Mouse (Mus musculus) liver, embryonic 15.5 days (tissue): Measurements from ENCODE around the gene Akap12. TPM values are rescaled to one million over a fixed set of nuclear protein-coding genes. Genes with fewer than 3 reads are reported as not detected.

Source experiments
- ATAC-seq: fragments of 200-750 bp; cut with Nextera tagmentation; 2 replicates; pipeline ENCODE4 v1.8.0; 2017; ENCODE audit warnings: moderate number of reproducible peaks, mild to moderate bottlenecking, moderate library complexity; ENCODE audit not compliant: insufficient read depth
- H3K27ac ChIP-seq: fragments of 300-500 bp; sonication (generic); replicated peaks from 2 replicates; pipeline ENCODE4 v1.5.1; 2015; ENCODE audit warnings: mild to moderate bottlenecking, inconsistent platforms
- H3K27me3 ChIP-seq: fragments of 300-500 bp; sonication (generic); 2 replicates; pipeline ENCODE4 v1.6.1; 2015; ENCODE audit warnings: mild to moderate bottlenecking, inconsistent platforms
- H3K36me3 ChIP-seq: fragments of 300-500 bp; sonication (generic); replicated peaks from 2 replicates; pipeline ENCODE4 v1.6.1; 2015; ENCODE audit warnings: moderate library complexity, mild to moderate bottlenecking, inconsistent platforms
- H3K4me1 ChIP-seq: fragments of 300-500 bp; sonication (generic); replicated peaks from 2 replicates; pipeline ENCODE4 v1.6.1; 2015; ENCODE audit warnings: inconsistent platforms
- H3K4me2 ChIP-seq: fragments of 300-500 bp; sonication (generic); 2 replicates; pipeline ENCODE4 v1.6.1; 2015; ENCODE audit warnings: moderate library complexity, mild to moderate bottlenecking, inconsistent platforms
- H3K4me3 ChIP-seq: fragments of 300-500 bp; sonication (generic); replicated peaks from 2 replicates; pipeline ENCODE4 v1.5.1; 2015; ENCODE audit warnings: mild to moderate bottlenecking, inconsistent platforms
- H3K9ac ChIP-seq: fragments of 300-500 bp; sonication (generic); 2 replicates; pipeline ENCODE4 v1.6.1; 2015; ENCODE audit warnings: moderate library complexity, mild to moderate bottlenecking, inconsistent platforms
- H3K9me3 ChIP-seq: fragments of 300-500 bp; sonication (generic); replicated peaks from 2 replicates; pipeline ENCODE4 v1.6.1; 2016; ENCODE audit warnings: inconsistent platforms
- WGBS: fragments of 180-500 bp; shearing (Covaris S2); methylation state at CpG from one replicate; pipeline ENCODE4 v1.1.7; 2015; ENCODE audit warnings: mixed read lengths; ENCODE audit not compliant: insufficient replicate concordance; 5-methylcytosine and 5-hydroxymethylcytosine counted together
- polyA plus RNA-seq: library from polyadenylated mRNA; unstranded; fragments of >200 nt; fragmentation: Nextera tagmentation; extraction: Ambion mirVana; gene quantifications from 2 replicates; pipeline ENCODE4 v1.2.1, GENCODE M21; 2015

Gene Akap12
- polyA plus RNA-seq, 1 experiment from 2014 or later, result 3.9 TPM

GRCm38 (mm10) chr10:4364618-4365017 lies 98.4 kb downstream of the Akap12 start:
- Histone ChIP-seq H3K9ac (no peak overlapping the region), H3K4me1 (no peaks in the 10 kb centered on the region), H3K36me3 (peaks cover 15% of the 10 kb centered on the region), H3K27ac (no peak overlapping the region), H3K27me3 (no peaks in the 10 kb centered on the region), H3K4me3 (no peak overlapping the region), H3K9me3 (no peaks in the 10 kb centered on the region), H3K4me2 (no peak overlapping the region)
- ATAC-seq, result no peak
- 65% methylated on average over 3 of the region's 3 CpGs for WGBS

GRCm38 (mm10) chr10:4370105-4370504 lies 103.9 kb downstream of the Akap12 start:
- peaks cover 25% of the 10 kb centered on the region for H3K36me3 ChIP-seq
- H3K9ac ChIP-seq, result no peak overlapping the region
- 73% methylated on average over 11 of the region's 11 CpGs for WGBS

DNA sequence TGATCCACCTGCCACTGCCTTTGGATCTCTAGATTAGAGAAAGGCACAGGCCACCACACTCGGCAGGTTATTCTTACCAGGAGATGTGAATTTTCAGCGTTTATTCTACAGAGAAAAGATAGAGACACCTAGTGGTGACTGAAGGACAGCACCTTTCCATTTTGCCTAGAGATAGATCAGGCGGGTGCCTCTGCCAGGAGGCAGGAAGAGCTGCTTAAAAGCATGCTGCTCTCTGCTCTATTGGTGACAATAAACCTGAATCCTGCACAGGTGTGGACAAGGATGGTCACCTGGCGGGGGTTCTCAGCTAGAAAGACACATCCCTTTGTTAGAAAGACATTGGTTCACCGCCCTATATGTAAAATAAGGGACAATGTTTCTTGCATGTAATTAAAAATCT lies 105.8 kb downstream of the Akap12 start:
- no peak overlapping the region for H3K27ac ChIP-seq
- no peak overlapping the region for H3K9ac ChIP-seq
- no peak overlapping the region for H3K4me2 ChIP-seq
- 41% methylated on average over 5 of the region's 5 CpGs for WGBS
- ATAC-seq, result no peak
- H3K4me3 ChIP-seq, result no peak overlapping the region
- H3K4me1 ChIP-seq, result no peaks in the 10 kb centered on the region
- no peaks in the 10 kb centered on the region for H3K27me3 ChIP-seq
- no peaks in the 10 kb centered on the region for H3K9me3 ChIP-seq
- peaks cover 25% of the 10 kb centered on the region for H3K36me3 ChIP-seq

More at GRCm38 (mm10) chr10:4370105-4370504, 103.9 kb downstream of the Akap12 start:
- no peak for ATAC-seq
- H3K27ac ChIP-seq, result no peak overlapping the region
- H3K4me1 ChIP-seq, result no peaks in the 10 kb centered on the region
- H3K4me2 ChIP-seq, result no peak overlapping the region
- H3K9me3 ChIP-seq, result no peaks in the 10 kb centered on the region
- H3K4me3 ChIP-seq, result no peak overlapping the region
- H3K27me3 ChIP-seq, result no peaks in the 10 kb centered on the region

GRCm38 (mm10) chr10:4373558-4373957 lies 107.4 kb downstream of the Akap12 start:
- Histone ChIP-seq H3K4me1 (no peaks in the 10 kb centered on the region), H3K9me3 (no peaks in the 10 kb centered on the region), H3K27ac (no peak overlapping the region), H3K36me3 (peaks cover 16% of the 10 kb centered on the region), H3K9ac (no peak overlapping the region), H3K4me2 (no peak overlapping the region), H3K27me3 (no peaks in the 10 kb centered on the region), H3K4me3 (no peak overlapping the region)
- ATAC-seq, result no peak
- WGBS, result 76% methylated on average over 4 of the region's 4 CpGs

GRCm38 (mm10) chr10:4374239-4374638 lies 108.1 kb downstream of the Akap12 start:
- Histone ChIP-seq H3K9ac (no peak overlapping the region), H3K4me1 (no peaks in the 10 kb centered on the region), H3K36me3 (0 out of 2 replicates have a peak, but pooled peaks cover 10% of the 10 kb centered on the region), H3K27ac (no peak overlapping the region), H3K27me3 (no peaks in the 10 kb centered on the region), H3K9me3 (no peaks in the 10 kb centered on the region), H3K4me2 (no peak overlapping the region), H3K4me3 (no peak overlapping the region)
- no peak for ATAC-seq
- 75% methylated on average over 7 of the region's 7 CpGs for WGBS

DNA sequence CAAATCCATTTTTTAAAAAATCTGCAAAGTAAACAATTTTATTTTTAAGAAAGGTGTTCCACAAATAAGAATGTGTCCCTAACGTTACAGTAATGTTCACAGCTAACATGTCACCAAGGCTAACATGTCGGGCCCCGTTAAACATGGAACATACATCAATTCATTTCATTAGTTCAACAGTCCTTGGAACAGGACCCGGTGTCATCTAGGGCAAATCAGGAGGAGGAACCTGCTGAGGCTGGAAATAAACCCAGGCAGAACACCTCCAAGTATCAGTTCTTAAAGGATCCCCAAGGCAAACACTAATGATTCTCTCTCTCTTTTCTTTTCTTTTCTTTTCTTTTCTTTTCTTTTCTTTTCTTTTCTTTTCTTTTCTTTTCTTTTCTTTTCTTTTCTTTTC lies 108.6 kb downstream of the Akap12 start:
- H3K4me3 ChIP-seq, result no peak overlapping the region
- no peak overlapping the region for H3K9ac ChIP-seq
- WGBS, result 75% methylated on average over 4 of the region's 4 CpGs
- H3K4me1 ChIP-seq, result no peaks in the 10 kb centered on the region
- ATAC-seq, result no peak
- H3K4me2 ChIP-seq, result no peak overlapping the region
- H3K27me3 ChIP-seq, result no peaks in the 10 kb centered on the region
- H3K9me3 ChIP-seq, result no peaks in the 10 kb centered on the region
- 0 out of 2 replicates have a peak, but pooled peaks cover 10% of the 10 kb centered on the region for H3K36me3 ChIP-seq
- no peak overlapping the region for H3K27ac ChIP-seq

DNA sequence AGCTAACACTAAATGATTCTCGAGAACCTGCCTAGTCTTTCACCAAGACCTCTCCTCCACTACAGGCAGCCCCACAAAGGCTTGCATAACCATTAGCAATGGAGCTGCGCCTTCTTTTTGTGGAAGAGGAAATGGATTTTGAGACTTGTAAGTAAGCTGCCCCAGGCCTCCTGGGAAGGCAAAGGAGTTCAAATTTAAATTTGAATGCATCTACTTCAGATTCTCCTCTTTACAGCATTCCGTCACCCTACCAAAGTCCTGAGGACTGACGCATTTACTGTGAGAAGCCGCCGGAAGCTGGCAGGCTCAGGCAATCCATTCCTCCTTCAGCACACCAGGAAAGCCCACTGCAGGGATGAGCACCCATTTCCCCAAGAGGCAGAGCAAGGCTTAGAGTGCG lies 109.1 kb downstream of the Akap12 start:
- H3K9me3 ChIP-seq, result no peaks in the 10 kb centered on the region
- H3K9ac ChIP-seq, result no peak overlapping the region
- WGBS, result 74% methylated on average over 7 of the region's 7 CpGs
- H3K4me2 ChIP-seq, result no peak overlapping the region
- H3K4me1 ChIP-seq, result no peaks in the 10 kb centered on the region
- 0 out of 2 replicates have a peak, but pooled peaks cover 10% of the 10 kb centered on the region for H3K36me3 ChIP-seq
- H3K27me3 ChIP-seq, result no peaks in the 10 kb centered on the region
- no peak overlapping the region for H3K27ac ChIP-seq
- no peak for ATAC-seq
- H3K4me3 ChIP-seq, result no peak overlapping the region

DNA sequence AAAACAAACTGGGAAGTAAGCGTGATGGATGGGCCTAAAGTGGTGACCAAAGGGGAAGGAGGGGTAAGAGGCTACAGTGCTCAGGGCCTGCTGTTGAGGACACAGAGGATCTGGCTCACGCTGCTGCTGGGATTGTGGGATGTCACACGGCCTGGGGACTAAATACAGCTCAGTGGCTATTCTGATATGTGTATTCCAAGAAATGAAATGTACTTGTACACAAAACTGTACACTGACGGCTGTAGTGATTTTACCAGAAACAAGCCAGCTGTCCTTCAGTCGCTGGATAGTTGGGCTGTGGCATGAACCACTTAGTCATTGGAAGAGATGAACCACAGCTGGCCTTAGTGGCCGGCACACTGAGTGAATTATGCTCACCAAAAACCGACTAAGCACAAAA lies 110.3 kb downstream of the Akap12 start:
- WGBS, result 62% methylated on average over 7 of the region's 7 CpGs

GRCm38 (mm10) chr10:4376931-4377330 lies 110.8 kb downstream of the Akap12 start:
- no peak overlapping the region for H3K27ac ChIP-seq

More for the DNA sequence above, 110.3 kb downstream of the Akap12 start:
- Histone ChIP-seq H3K4me3 (no peak overlapping the region), H3K36me3 (0 out of 2 replicates have a peak, but pooled peaks cover 10% of the 10 kb centered on the region), H3K4me1 (no peaks in the 10 kb centered on the region), H3K27ac (no peak overlapping the region), H3K9me3 (no peaks in the 10 kb centered on the region), H3K4me2 (no peak overlapping the region), H3K27me3 (no peaks in the 10 kb centered on the region), H3K9ac (no peak overlapping the region)
- no peak for ATAC-seq

GRCm38 (mm10) chr10:4380748-4381147 lies 114.6 kb downstream of the Akap12 start:
- Histone ChIP-seq H3K4me2 (no peak overlapping the region), H3K4me1 (peaks cover 24% of the 10 kb centered on the region), H3K9me3 (no peaks in the 10 kb centered on the region), H3K27me3 (no peaks in the 10 kb centered on the region), H3K4me3 (no peak overlapping the region), H3K9ac (no peak overlapping the region), H3K36me3 (no peaks in the 10 kb centered on the region), H3K27ac (no peak overlapping the region)
- ATAC-seq, result no peak
- WGBS, result 75% methylated on average over 5 of the region's 5 CpGs

More at GRCm38 (mm10) chr10:4376931-4377330, 110.8 kb downstream of the Akap12 start:
- no peaks in the 10 kb centered on the region for H3K4me1 ChIP-seq
- ATAC-seq, result no peak
- H3K9ac ChIP-seq, result no peak overlapping the region
- WGBS, result 80% methylated on average over 7 of the region's 7 CpGs
- H3K27me3 ChIP-seq, result no peaks in the 10 kb centered on the region
- H3K4me2 ChIP-seq, result no peak overlapping the region
- H3K9me3 ChIP-seq, result no peaks in the 10 kb centered on the region
- 0 out of 2 replicates have a peak, but pooled peaks cover 10% of the 10 kb centered on the region for H3K36me3 ChIP-seq
- H3K4me3 ChIP-seq, result no peak overlapping the region

DNA sequence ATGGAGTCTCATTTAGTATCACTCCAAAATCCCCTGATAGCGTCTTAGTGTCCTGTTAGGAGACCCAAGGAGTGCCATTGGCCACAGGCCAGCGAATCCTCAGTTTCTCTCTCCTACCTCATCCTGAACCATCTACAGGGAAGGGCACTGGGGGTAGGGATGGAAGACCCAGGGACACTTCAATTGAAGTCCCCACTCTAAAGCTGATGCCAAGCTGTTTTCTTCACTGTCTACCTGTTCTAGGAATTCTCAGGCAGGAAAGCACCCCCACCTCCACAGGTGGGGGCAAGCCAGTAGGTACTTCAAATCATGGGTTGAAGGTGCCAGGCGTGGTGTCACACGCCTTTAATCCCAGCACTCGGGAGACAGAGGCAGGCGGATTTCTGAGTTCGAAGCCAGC lies 118.1 kb downstream of the Akap12 start:
- H3K9me3 ChIP-seq, result no peaks in the 10 kb centered on the region
- no peaks in the 10 kb centered on the region for H3K27me3 ChIP-seq
- H3K4me2 ChIP-seq, result no peak overlapping the region
- no peak overlapping the region for H3K27ac ChIP-seq
- H3K9ac ChIP-seq, result no peak overlapping the region
- ATAC-seq, result no peak
- peaks cover 44% of the 10 kb centered on the region for H3K4me1 ChIP-seq
- H3K4me3 ChIP-seq, result no peak overlapping the region
- WGBS, result 79% methylated on average over 7 of the region's 7 CpGs
- H3K36me3 ChIP-seq, result no peaks in the 10 kb centered on the region
